Mouse (Mus musculus) B cell, adult 2 months (primary cell): Measurements from ENCODE around the gene Etv6.

Experiments
- DNase-seq, 2 experiments: peaks; one replicate each; pipeline ENCODE4 v3.0.0; 2022

Gene Etv6

DNA sequence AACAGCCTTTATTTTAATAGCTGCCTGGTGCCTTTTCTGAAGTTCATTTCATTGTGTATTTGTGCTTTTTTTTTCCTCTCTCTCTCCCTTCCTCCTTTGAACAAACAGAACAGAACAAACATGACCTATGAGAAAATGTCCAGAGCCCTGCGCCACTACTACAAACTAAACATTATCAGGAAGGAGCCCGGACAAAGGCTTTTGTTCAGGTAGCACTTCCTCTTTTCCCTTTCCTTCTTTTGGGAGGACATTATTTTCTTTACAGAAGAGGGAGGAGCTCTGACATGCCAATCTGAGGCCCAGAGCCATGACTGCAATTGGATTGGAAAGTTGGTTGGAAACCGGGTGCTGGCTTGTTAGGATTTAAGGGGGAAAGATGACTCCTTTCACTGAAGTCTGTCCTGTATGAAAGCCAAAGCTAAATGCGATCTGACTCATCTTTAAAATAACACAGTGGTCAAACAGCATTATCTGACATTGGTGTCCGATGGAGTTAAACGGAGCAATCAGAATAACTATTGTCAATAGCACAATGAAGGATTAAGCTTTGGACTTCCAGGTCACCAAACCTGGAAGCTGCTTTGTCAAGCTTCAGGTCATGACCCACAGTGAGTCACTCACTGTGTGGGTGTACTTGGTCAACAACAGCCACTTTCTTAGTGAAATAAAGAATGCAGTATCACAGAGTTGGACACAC is 227.6 kb downstream of the Etv6 start:
- DNase-seq: no peak

DNA sequence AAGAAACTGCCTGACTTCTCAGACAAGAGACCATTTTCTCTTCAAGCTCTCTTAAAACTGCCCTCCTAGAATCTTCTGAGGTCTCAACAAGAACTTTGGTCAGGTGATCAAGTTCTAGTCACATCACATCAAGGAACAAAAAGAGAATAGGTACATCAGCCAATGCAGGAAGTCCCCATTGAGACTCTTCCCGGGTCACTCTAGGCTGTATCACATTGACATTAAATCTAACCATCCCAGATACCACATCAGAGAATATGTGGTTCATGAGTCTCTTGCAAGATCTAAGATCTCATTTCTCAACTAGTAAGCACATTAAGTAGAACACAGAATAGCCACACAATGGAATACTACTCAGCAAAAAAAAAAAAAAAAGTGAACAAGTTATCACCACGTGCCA is 238.4 kb downstream of the Etv6 start:
- DNase-seq: no peak

DNA sequence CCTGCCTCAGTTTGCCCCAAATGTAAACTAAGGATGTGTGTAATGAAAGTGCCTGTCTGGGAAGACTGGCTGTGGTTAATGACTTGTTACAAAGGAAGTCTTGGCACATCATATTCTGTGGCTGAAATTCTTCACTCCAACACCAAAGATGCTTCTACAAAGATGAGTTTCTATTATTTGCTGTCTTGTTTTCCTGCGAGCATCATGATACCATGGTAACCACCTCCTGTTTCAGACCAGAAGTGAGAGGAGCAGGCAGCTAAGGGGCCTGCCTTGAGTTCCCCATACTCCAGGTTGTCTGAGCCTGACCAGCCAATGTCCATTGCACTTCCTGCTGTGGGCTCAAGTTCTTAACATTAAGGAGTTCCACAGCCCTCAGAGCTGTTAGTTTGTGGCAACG is 241.5 kb downstream of the Etv6 start:
- DNase-seq: no peak

DNA sequence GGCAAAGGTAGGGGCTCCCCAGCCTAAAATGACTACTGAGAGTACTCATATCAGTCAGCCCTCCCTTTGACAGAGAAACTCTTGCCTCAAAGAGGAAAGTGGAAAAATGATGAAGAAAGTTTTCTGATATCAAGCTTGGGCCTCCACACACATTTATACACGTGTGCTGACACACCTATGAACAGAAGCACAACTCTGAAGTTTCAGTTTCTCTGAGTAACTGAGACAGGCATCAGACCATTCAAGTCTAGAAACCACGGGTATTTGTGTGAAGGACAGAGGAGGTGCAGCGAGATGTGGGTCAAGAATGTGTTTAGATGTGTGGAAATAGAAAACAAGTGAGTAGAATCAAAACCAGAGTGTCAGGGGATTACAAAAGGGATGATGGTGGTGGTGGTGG is 246.6 kb downstream of the Etv6 start:
- no peak for DNase-seq

DNA sequence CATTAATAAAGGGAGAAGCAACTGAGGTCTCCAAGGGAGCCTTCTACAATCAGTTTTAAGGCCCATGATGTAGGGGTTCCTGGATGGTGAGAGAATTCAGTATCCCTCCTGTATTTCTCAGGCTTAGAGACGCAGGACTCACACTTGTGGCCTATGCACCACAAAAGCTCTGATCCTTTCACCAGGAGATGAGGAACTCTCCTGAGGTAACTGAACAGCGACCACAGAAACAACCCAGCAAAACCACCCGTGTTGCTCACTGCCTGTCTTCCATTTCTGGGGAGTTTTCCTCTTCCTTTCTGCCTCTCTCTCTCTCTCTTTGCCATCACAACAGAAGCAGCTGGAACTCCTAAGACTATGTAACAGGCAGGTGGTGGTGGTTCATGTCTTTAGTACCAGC is 256.3 kb downstream of the Etv6 start:
- no peak for DNase-seq

DNA sequence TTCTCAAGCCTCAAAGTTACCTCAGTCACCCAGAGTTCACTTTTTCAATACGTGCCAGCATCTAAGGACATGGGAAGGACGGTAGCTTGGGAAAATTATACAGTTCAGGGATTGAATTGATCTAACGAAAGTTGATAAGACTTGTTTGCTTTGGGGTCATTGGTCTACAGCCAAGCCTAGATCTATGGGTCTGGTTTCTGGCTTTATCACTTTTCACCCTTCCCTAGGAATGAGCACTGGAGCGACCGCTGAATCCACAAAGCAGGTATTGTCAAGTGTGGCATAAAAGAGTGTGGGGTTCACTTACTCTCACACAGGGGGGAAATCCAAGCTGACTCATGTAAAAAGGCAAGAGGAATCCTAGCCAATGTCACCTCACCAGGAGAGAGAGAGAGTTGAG is 256.9 kb downstream of the Etv6 start:
- no peak for DNase-seq

DNA sequence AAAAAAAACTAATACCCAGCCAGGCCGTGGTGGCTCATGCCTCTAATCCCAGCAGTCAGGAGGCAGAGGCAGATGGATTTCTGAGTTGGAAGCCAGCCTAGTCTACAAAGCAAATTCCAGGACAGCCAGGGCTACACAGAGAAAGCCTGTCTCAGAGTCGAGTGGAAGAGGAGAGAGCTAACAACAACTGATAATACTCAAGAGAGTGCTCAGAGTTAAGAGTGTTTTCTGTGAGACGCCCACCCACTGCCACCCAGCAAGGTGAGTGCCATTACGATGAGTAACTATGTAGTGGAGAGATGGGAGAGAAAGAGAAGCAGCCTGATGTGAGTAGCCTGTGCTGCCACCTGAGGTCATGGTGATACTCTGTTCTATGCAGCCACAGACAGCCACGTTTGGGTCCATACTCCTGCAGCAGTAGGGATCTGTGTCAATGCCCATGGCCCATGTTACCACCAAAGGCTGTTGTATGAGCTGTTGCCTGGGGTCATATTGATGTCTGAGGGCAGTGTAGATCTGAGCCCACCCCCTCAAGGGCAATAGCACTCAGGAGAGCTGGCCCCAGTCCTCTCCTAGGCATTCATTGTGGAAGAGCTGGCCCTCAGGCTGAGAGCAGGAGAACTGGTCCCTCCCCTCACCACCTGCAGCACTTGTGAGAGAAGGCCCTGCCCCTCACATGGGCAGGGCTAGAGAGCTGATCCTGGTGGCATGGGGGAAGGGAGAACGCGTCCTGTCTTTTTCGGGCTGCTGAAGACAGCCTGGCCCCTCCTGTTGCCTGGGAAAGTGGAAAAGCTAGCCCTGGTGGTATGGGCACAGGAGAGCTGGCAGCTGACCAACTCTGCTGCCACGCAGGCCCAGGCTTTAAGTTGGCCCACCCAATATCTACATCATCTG is 258.4 kb downstream of the Etv6 start:
- DNase-seq: no peak

DNA sequence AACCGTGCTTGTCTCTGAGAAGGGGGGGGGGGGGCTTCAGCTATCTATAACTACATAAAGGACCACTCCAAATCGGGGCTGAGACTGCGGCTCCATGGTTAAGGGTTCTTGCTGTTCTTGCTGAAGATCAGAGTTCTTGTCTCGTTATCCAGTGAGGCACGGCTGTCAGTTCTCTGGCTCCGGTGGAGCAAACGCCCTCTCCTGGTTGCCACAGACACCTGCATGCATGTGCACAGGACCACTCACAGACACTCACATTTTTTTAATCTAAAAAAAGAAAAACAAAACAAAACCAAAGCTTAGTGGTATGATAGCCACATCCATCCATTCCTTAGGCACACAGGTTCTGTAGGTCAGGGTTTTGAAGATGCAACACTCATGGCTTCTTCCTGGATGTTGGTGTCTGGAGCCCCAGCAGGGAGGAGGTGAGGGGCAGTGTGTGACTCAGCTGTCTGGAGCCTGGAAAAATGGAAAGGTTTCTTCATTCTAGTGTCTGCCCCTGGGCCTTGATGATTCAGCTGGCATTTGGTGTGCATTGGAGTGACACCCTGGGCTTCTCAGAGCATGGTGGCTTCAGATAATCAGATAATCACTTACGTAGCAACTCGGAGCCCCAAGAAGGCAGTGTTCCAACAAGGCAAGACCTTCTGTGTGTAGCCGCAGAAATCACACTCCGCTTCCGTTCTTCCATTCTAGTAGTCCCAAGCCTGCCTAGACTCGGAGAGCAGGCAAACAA is 262.6 kb downstream of the Etv6 start:
- peak in 1 of 2 experiments; percentile 2 for DNase-seq

DNA sequence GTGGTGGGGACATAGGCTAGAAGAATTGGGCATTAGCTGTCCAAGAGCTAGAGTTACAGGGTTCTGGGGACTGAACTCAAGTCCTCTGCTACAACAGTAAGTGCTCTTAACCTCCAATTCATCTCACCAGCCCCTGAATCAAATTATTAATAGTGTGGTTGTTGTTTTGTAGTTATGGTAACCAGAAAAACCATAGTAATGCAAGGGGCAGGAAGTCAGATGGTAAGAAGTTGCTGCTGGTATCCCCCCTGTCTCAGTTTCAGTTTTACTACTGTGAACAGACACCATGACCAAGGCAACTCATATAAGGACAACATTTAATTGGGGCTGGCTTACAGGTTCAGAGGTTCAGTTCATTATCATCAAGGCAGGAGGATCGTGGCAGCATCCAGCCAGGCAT is 266.5 kb downstream of the Etv6 start:
- no peak for DNase-seq

DNA sequence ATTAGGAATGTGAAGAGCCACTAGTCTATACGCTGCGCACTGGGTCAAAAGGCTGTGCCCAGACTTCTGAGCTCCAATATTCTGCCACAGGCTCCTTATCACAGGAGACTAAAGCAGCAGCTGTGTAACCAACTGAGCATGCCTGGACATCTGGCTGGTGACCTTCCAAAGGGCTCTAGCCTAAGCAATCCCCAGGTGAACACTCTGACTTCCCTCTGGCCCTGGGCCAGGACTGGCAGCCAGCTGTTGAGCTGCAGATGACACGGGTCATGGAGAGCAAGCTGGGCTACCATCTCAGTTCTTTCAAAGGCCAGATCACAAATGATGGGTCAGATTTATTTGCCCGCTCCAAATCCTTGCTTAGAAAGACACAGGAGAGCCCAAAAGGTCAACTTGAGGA is 275.8 kb downstream of the Etv6 start:
- no peak for DNase-seq

DNA sequence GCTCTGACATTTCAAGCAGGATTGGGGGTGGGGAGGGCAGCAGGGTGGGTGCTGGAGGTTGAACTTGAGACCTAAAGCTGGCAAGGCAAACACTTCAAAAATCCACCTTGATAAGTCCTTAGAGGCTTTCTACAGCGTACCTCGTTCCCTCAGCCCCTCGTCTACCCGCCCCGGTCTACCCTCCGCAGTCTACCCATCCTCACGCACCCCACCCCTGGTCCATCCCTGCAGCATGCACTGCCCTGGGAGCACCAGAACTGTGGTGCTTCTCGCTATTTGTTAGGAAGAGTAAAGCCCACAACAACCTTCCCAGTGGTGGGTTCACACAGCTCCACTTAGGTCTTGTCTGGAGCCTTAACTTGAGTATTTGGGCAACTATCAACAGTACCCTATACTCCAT is 277.1 kb downstream of the Etv6 start:
- no peak for DNase-seq

DNA sequence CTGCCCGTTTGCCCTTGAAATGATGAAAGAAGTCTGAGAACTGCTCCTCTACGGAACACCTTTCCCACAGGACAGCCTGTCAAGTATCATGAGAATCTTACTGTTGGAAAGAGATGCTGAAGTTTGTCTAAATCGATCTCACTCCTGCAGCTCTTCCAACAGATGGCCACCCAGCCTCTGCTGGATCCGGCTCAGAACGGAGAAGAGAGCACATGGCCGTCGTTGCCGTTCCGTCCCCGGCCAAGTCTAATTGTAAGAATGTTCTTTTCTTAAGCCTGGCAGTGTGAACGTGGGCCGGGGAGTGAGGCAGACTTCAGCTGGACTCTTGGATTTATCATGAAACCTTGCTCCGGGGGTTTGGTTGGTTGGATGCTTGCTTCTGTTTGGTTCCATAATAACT is 281.9 kb downstream of the Etv6 start:
- DNase-seq: no peak
